Mouse (Mus musculus) erythroblast, embryonic 14.5 days (primary cell): ENCODE results near the gene Kcnj15. TPM values are rescaled to one million over a fixed set of nuclear protein-coding genes. Genes with fewer than 3 reads are reported as not detected.

ENCODE experiments used
- H3K27me3 ChIP-seq: 2 replicates; pipeline ENCODE4 v1.6.1; 2012; ENCODE audit warnings: inconsistent platforms; ENCODE audit not compliant: control insufficient read depth
- H3K36me3 ChIP-seq: 2 replicates; pipeline ENCODE4 v1.6.1; 2012; ENCODE audit warnings: mild to moderate bottlenecking, inconsistent platforms; ENCODE audit not compliant: control insufficient read depth
- H3K4me1 ChIP-seq: 2 replicates; pipeline ENCODE4 v1.6.1; 2012; ENCODE audit warnings: inconsistent platforms; ENCODE audit not compliant: control insufficient read depth
- H3K4me3 ChIP-seq: replicated peaks from 2 replicates; pipeline ENCODE3; 2012; ENCODE audit warnings: moderate library complexity, mild to moderate bottlenecking, inconsistent platforms
- H3K9me3 ChIP-seq: 2 replicates; pipeline ENCODE4 v1.6.1; 2012; ENCODE audit warnings: low read length, inconsistent platforms, mixed read lengths; ENCODE audit not compliant: control insufficient read depth
- GATA1 ChIP-seq: IDR thresholded peaks from 2 replicates; pipeline ENCODE4 v1.6.1; 2012; ENCODE audit warnings: low read length, inconsistent platforms, mixed read lengths
- TAL1 ChIP-seq: IDR thresholded peaks from 3 replicates; pipeline ENCODE4 v1.6.1; 2012; ENCODE audit warnings: low read length, inconsistent platforms, mixed read lengths
- polyA plus RNA-seq: library from polyadenylated mRNA; stranded (reverse); fragments of >175 nt; gene quantifications from 2 replicates; pipeline ENCODE4 v1.2.3, GENCODE M21; 2012

The Kcnj15 gene
- polyA plus RNA-seq, 1 experiment = 0.01 TPM

- H3K4me3 ChIP-seq = no peak overlapping the region
- TF ChIP-seq GATA1 = no peak
- no peak for TF ChIP-seq TAL1
- H3K9me3 ChIP-seq = no peaks in the 10 kb centered on the region
- no peaks in the 10 kb centered on the region for H3K36me3 ChIP-seq
- no peaks in the 10 kb centered on the region for H3K4me1 ChIP-seq
- no peaks in the 10 kb centered on the region for H3K27me3 ChIP-seq
These were observed 46.3 kb downstream of the Kcnj15 start for GRCm38 (mm10) chr16:95303676-95304075.

- Histone ChIP-seq H3K27me3 (no peaks in the 10 kb centered on the region), H3K36me3 (no peaks in the 10 kb centered on the region), H3K9me3 (no peaks in the 10 kb centered on the region), H3K4me1 (no peaks in the 10 kb centered on the region), H3K4me3 (no peak overlapping the region)
- TF ChIP-seq GATA1 = no peak
- TF ChIP-seq TAL1 = no peak
These were observed 50.5 kb downstream of the Kcnj15 start for GRCm38 (mm10) chr16:95307823-95308360.

GRCm38 (mm10) chr16:95321945-95322625 lies 64.7 kb downstream of the Kcnj15 start:
- no peaks in the 10 kb centered on the region for H3K36me3 ChIP-seq
- no peak overlapping the region for H3K4me3 ChIP-seq
- no peaks in the 10 kb centered on the region for H3K4me1 ChIP-seq
- no peaks in the 10 kb centered on the region for H3K27me3 ChIP-seq
- no peaks in the 10 kb centered on the region for H3K9me3 ChIP-seq
- TF ChIP-seq GATA1 (no peak), TAL1 (no peak)

- H3K4me1 ChIP-seq = no peaks in the 10 kb centered on the region
- H3K27me3 ChIP-seq = no peaks in the 10 kb centered on the region
- TF ChIP-seq TAL1 (no peak), GATA1 (no peak)
- H3K4me3 ChIP-seq = no peak overlapping the region
- no peaks in the 10 kb centered on the region for H3K36me3 ChIP-seq
- no peaks in the 10 kb centered on the region for H3K9me3 ChIP-seq
These were observed 74.8 kb downstream of the Kcnj15 start for GRCm38 (mm10) chr16:95332159-95332558.

- Histone ChIP-seq H3K4me3 (no peak overlapping the region), H3K4me1 (no peaks in the 10 kb centered on the region), H3K27me3 (no peaks in the 10 kb centered on the region), H3K9me3 (no peaks in the 10 kb centered on the region), H3K36me3 (no peaks in the 10 kb centered on the region)
- TF ChIP-seq TAL1 (no peak), GATA1 (no peak)
These were observed 83.8 kb downstream of the Kcnj15 start for GRCm38 (mm10) chr16:95340885-95341791.

- H3K4me1 ChIP-seq = no peaks in the 10 kb centered on the region
- no peak overlapping the region for H3K4me3 ChIP-seq
- no peaks in the 10 kb centered on the region for H3K36me3 ChIP-seq
- no peak for TF ChIP-seq GATA1
- TF ChIP-seq TAL1 = no peak
- no peaks in the 10 kb centered on the region for H3K9me3 ChIP-seq
- no peaks in the 10 kb centered on the region for H3K27me3 ChIP-seq
These were observed 84.7 kb downstream of the Kcnj15 start for GRCm38 (mm10) chr16:95342030-95342429.

GRCm38 (mm10) chr16:95344961-95345360 lies 87.6 kb downstream of the Kcnj15 start:
- no peaks in the 10 kb centered on the region for H3K27me3 ChIP-seq
- TF ChIP-seq GATA1 (no peak), TAL1 (no peak)
- H3K4me1 ChIP-seq = peaks cover 1% of the 10 kb centered on the region; the same call in 1 of the 2 replicates
- H3K9me3 ChIP-seq = no peaks in the 10 kb centered on the region
- no peaks in the 10 kb centered on the region for H3K36me3 ChIP-seq
- H3K4me3 ChIP-seq = no peak overlapping the region

GRCm38 (mm10) chr16:95345882-95346281 lies 88.5 kb downstream of the Kcnj15 start:
- no peak for TF ChIP-seq TAL1
- no peak for TF ChIP-seq GATA1
- H3K9me3 ChIP-seq = no peaks in the 10 kb centered on the region
- peaks cover 1% of the 10 kb centered on the region; the same call in 1 of the 2 replicates for H3K4me1 ChIP-seq
- H3K36me3 ChIP-seq = no peaks in the 10 kb centered on the region
- H3K27me3 ChIP-seq = no peaks in the 10 kb centered on the region
- no peak overlapping the region for H3K4me3 ChIP-seq

- H3K4me1 ChIP-seq = peaks cover 1% of the 10 kb centered on the region; the same call in 1 of the 2 replicates
- H3K36me3 ChIP-seq = no peaks in the 10 kb centered on the region
- no peaks in the 10 kb centered on the region for H3K9me3 ChIP-seq
- no peak for TF ChIP-seq TAL1
- no peak for TF ChIP-seq GATA1
- no peaks in the 10 kb centered on the region for H3K27me3 ChIP-seq
- H3K4me3 ChIP-seq = no peak overlapping the region
These were observed 89.8 kb downstream of the Kcnj15 start for GRCm38 (mm10) chr16:95347202-95347601.
